Mouse (Mus musculus) lung, adult 18-20 months (tissue): ENCODE results near the gene Erv3.

Source experiments
- DNase-seq, 2 experiments: peaks; one replicate each; pipeline ENCODE4 v3.0.0; 2022; ENCODE audit warnings: mixed read lengths in 2 of 2

Gene Erv3

GRCm38 (mm10) chr2:131859721-131860120, at the start of gene Erv3:
Gene Erv3 (minus strand): TSS chr2:131859747.
- no peak for DNase-seq

DNA sequence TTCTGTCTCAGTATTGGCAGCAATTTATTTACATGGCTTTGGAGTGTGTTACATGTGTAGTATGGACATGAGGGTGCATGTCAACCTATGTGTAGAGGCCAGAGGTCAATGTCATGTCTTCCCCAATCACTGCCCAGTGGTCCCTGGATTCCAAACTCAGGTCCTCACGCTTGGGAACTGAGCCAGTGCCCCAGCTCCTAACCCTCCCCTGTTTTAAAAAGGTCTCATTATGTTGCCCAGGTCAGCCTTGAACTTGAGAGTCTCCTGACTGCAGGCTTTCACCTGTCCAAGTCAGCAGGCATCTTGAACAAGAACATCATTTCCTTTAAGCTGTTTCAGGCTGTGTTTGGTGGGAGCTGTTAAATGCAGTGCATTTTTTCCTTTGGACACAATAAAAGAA, 49.4 kb upstream of the Erv3 start:
- no peak for DNase-seq

GRCm38 (mm10) chr2:131908351-131908861, 48.9 kb upstream of the Erv3 start:
- no peak for DNase-seq

GRCm38 (mm10) chr2:131907311-131907710, 47.8 kb upstream of the Erv3 start:
- DNase-seq = no peak

GRCm38 (mm10) chr2:131906846-131907245, 47.3 kb upstream of the Erv3 start:
- no peak for DNase-seq

GRCm38 (mm10) chr2:131906266-131906665, 46.7 kb upstream of the Erv3 start:
- DNase-seq = no peak

- DNase-seq = peak; percentile 60 to 81
Observed at GRCm38 (mm10) chr2:131905776-131906175, 46.2 kb upstream of the Erv3 start.

- DNase-seq = no peak
Observed at GRCm38 (mm10) chr2:131905025-131905424, 45.5 kb upstream of the Erv3 start.

GRCm38 (mm10) chr2:131902867-131903266, 43.3 kb upstream of the Erv3 start:
- peak; percentile 69 to 73 for DNase-seq

GRCm38 (mm10) chr2:131902423-131902822, 42.9 kb upstream of the Erv3 start:
- DNase-seq = no peak

GRCm38 (mm10) chr2:131897336-131898109, 38.0 kb upstream of the Erv3 start:
- DNase-seq = no peak

- DNase-seq = no peak
Observed at GRCm38 (mm10) chr2:131896011-131896410, 36.5 kb upstream of the Erv3 start.

DNA sequence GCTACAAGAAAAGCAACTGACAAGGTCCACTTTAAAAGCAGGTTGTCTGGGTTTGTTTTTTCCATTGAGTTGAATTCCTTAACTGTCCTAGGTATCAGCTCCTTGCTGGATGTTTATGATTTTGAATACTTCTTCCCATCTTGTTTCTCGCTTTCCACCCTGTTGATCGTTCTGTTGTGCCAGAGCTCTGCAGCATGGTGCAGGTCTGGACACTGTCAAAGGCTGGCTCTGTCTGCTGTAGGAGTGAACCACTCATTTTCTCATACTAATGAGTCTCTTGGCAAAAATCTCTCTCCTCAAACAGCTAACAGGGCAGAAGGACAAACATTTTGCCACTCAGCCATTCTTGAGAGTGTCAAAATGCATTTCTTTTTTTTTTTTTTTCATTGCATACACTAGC, 35.6 kb upstream of the Erv3 start:
- DNase-seq = no peak

DNA sequence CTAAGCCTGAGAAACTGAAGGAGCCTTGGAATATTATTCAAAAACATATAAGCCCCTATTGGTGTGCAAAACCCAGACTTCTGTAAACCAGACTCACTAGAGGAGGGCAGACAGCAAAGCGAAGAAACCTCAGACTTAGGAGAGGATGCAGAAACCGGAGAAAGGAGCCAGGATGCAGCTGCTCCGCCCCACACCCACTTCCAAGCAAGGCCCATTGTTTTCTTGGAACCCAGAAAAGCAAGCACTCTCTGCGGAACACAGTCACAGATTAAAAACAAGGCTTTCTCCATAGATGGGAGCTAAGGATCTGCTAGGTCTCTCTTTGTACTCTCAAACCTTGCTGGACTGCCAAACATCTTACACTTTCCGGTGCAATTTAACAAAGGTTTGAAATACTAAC, 33.0 kb upstream of the Erv3 start:
- DNase-seq = no peak

DNA sequence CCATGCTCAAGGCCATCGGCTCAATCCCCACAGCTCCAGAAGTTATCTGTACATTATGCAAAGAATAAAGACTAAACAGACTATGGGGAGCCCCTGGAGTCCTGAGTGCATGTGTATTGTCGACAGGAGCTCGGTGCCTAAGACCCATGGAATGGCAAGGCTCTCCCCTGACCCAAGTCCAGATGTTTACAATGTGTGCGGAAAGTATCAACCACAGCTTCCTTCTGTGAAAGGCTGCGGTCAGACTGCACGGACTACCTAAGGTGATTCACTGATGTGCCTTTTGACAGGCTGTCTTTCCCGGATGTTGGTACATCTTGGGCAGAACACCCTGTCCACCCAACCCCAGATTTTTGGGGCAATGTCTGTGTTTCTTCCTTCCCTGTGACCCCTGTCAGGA, 28.7 kb upstream of the Erv3 start:
- DNase-seq = no peak

DNA sequence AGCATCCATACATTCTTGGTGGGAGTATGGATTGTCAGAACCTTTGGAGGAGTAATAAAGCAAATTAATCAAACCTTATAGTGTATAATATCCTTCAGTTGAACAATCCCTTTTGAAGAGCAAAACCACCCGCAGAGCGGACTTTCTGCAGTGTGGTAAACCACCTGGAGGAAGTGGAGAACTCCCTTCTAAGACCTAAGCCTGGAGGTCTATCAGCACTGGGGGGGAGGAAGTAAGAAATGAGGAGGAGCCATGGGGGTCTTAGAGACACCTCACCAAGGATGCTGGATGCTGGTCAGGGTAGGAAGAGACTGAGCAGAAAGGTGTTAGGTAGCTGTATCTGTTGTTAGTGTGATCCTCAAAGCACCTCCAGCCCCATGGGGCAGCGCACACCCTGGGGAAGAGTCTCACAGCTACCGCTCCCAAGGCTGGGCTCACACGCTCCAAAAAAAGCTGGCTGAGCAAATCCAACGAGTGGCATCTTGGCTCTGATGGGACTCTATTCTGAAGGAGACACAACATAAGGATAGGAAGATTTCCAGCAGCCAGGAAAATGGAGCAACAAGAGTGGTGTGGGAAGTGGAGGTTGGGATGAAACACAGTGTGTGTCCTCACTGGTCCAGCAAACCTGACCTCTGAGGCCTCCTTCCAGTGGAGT, 27.1 kb upstream of the Erv3 start:
- no peak for DNase-seq

- no peak for DNase-seq
Observed at GRCm38 (mm10) chr2:131883136-131883535, 23.6 kb upstream of the Erv3 start.

- no peak for DNase-seq
Observed at GRCm38 (mm10) chr2:131881766-131882165, 22.2 kb upstream of the Erv3 start.

- no peak for DNase-seq
Observed at GRCm38 (mm10) chr2:131876551-131877265, 17.2 kb upstream of the Erv3 start.

DNA sequence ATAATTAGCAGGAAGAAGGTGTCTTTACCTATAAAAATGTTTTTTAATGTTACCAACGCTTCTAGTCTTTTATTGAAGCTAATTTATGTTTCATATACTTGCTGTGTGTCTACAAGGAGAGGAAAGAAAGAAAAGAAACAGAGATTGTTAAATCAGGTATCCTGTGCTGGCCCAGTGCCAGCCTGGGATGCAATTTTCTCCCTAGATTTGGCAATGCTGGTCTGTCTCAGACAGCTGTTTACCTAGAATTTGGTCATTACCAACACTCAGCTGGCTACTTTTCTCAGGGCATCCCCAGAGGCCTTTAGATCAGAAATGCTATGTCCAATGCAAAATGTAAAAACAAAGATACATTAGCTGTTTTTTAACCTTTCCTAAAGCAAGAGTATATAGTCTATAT, 13.8 kb upstream of the Erv3 start:
- DNase-seq = no peak

DNA sequence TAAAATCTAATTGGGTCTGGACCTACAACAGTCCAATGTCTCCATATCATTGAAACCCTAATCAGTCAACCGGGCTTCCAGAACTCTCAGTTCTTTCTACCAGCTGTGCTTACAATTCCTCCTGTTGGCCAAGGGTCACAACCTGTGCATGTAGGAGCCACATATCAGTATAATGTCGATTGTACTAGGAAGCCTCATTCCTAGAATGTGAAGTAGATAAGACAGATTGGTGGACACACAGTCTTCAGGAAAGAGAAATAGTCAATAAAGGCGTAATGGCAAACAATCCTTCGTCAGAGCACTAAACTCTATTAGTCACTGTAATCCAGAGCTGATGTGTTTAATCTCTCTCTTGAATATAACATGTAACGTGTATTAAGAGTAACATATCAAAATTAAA, 9.4 kb upstream of the Erv3 start:
- DNase-seq = no peak

GRCm38 (mm10) chr2:131866676-131867075, 7.1 kb upstream of the Erv3 start:
- no peak for DNase-seq

GRCm38 (mm10) chr2:131864262-131864796, 4.8 kb upstream of the Erv3 start:
- no peak for DNase-seq
